Mouse (Mus musculus): ENCODE data around the gene Kif2c. TPM values are rescaled to one million over a fixed set of nuclear protein-coding genes. Genes with fewer than 3 reads are reported as not detected.
A peak's percentile ranks its signal among the peaks of the same experiment; 100 is the strongest.

Kif2c gene
- total and polyA plus RNA-seq, 2 experiments = 0.05 to 0.18 TPM

- no peak for DNase-seq (ENCODE audit: extremely low read depth, low read depth, low spot score)
- WGBS = 76% methylated on average over 5 of the region's 5 CpGs
- Histone ChIP-seq H3K79me2 (ENCODE audit: control insufficient read depth, insufficient read depth, low read length) (no peaks in the 10 kb centered on the region), H3K27ac (replicated peaks; ENCODE audit: insufficient read depth, low read depth, low read length) (no peak overlapping the region), H3K36me3 (ENCODE audit: control insufficient read depth, insufficient read depth, low read length) (no peaks in the 10 kb centered on the region), H3K4me1 (ENCODE audit: control insufficient read depth, insufficient read depth, low read length) (no peaks in the 10 kb centered on the region), H3K4me3 (ENCODE audit: insufficient read depth, low read depth, low read length) (no peak overlapping the region), H3K9ac (ENCODE audit: low read depth, low read length) (no peak overlapping the region), H3K27me3 (ENCODE audit: control insufficient read depth, insufficient read depth, low read length) (no peaks in the 10 kb centered on the region)
- TF ChIP-seq POLR2A (IDR thresholded peaks at IDR 0.05; ENCODE audit: extremely low read depth, insufficient read depth, low read length) (no peak), CTCF (IDR thresholded peaks at IDR 0.05; ENCODE audit: low read depth, low read length) (no peak)
Observed at GRCm38 (mm10) chr4:117223001-117223400, 40.6 kb upstream of the Kif2c start.

- no peak overlapping the region for H3K9ac ChIP-seq (ENCODE audit: low read depth, low read length)
- H3K4me3 ChIP-seq (ENCODE audit: insufficient read depth, low read depth, low read length) = no peak overlapping the region
- TF ChIP-seq CTCF (IDR thresholded peaks at IDR 0.05; ENCODE audit: low read depth, low read length) = no peak
- TF ChIP-seq POLR2A (IDR thresholded peaks at IDR 0.05; ENCODE audit: extremely low read depth, insufficient read depth, low read length) = no peak
- WGBS = 62% methylated on average over 9 of the region's 9 CpGs
- H3K79me2 ChIP-seq (ENCODE audit: control insufficient read depth, insufficient read depth, low read length) = no peaks in the 10 kb centered on the region
- no peaks in the 10 kb centered on the region for H3K27me3 ChIP-seq (ENCODE audit: control insufficient read depth, insufficient read depth, low read length)
- H3K36me3 ChIP-seq (ENCODE audit: control insufficient read depth, insufficient read depth, low read length) = no peaks in the 10 kb centered on the region
- no peaks in the 10 kb centered on the region for H3K4me1 ChIP-seq (ENCODE audit: control insufficient read depth, insufficient read depth, low read length)
- no peak overlapping the region for H3K27ac ChIP-seq (replicated peaks; ENCODE audit: insufficient read depth, low read depth, low read length)
- DNase-seq (ENCODE audit: extremely low read depth, low read depth, low spot score) = peak; percentile 79
Observed at GRCm38 (mm10) chr4:117221836-117222235, 39.4 kb upstream of the Kif2c start.

- 90% methylated on average over 9 of the region's 9 CpGs for WGBS
- Histone ChIP-seq H3K27ac (replicated peaks; ENCODE audit: insufficient read depth, low read depth, low read length) (no peak overlapping the region), H3K36me3 (ENCODE audit: control insufficient read depth, insufficient read depth, low read length) (no peaks in the 10 kb centered on the region), H3K9ac (ENCODE audit: low read depth, low read length) (no peak overlapping the region), H3K4me3 (ENCODE audit: insufficient read depth, low read depth, low read length) (no peak overlapping the region), H3K27me3 (ENCODE audit: control insufficient read depth, insufficient read depth, low read length) (no peaks in the 10 kb centered on the region), H3K4me1 (ENCODE audit: control insufficient read depth, insufficient read depth, low read length) (no peaks in the 10 kb centered on the region), H3K79me2 (ENCODE audit: control insufficient read depth, insufficient read depth, low read length) (no peaks in the 10 kb centered on the region)
- no peak for DNase-seq (ENCODE audit: extremely low read depth, low read depth, low spot score)
- TF ChIP-seq CTCF (IDR thresholded peaks at IDR 0.05; ENCODE audit: low read depth, low read length) = no peak
- no peak for TF ChIP-seq POLR2A (IDR thresholded peaks at IDR 0.05; ENCODE audit: extremely low read depth, insufficient read depth, low read length)
Observed at GRCm38 (mm10) chr4:117220741-117221515, 38.5 kb upstream of the Kif2c start.

- no peaks in the 10 kb centered on the region for H3K79me2 ChIP-seq (ENCODE audit: control insufficient read depth, insufficient read depth, low read length)
- TF ChIP-seq CTCF (IDR thresholded peaks at IDR 0.05; ENCODE audit: low read depth, low read length) (peak; percentile 93), POLR2A (IDR thresholded peaks at IDR 0.05; ENCODE audit: extremely low read depth, insufficient read depth, low read length) (no peak)
- H3K27me3 ChIP-seq (ENCODE audit: control insufficient read depth, insufficient read depth, low read length) = no peaks in the 10 kb centered on the region
- H3K4me1 ChIP-seq (ENCODE audit: control insufficient read depth, insufficient read depth, low read length) = no peaks in the 10 kb centered on the region
- no peak overlapping the region for H3K27ac ChIP-seq (replicated peaks; ENCODE audit: insufficient read depth, low read depth, low read length)
- H3K36me3 ChIP-seq (ENCODE audit: control insufficient read depth, insufficient read depth, low read length) = no peaks in the 10 kb centered on the region
- no peak overlapping the region for H3K9ac ChIP-seq (ENCODE audit: low read depth, low read length)
- no peak overlapping the region for H3K4me3 ChIP-seq (ENCODE audit: insufficient read depth, low read depth, low read length)
- WGBS = 28% methylated on average over 10 of the region's 10 CpGs
- DNase-seq (ENCODE audit: extremely low read depth, low read depth, low spot score) = peak; percentile 57
Observed at GRCm38 (mm10) chr4:117218517-117219219, 36.2 kb upstream of the Kif2c start.

- Histone ChIP-seq H3K27me3 (ENCODE audit: control insufficient read depth, insufficient read depth, low read length) (no peaks in the 10 kb centered on the region), H3K4me1 (ENCODE audit: control insufficient read depth, insufficient read depth, low read length) (no peaks in the 10 kb centered on the region), H3K79me2 (ENCODE audit: control insufficient read depth, insufficient read depth, low read length) (no peaks in the 10 kb centered on the region), H3K4me3 (ENCODE audit: insufficient read depth, low read depth, low read length) (no peak overlapping the region), H3K36me3 (ENCODE audit: control insufficient read depth, insufficient read depth, low read length) (no peaks in the 10 kb centered on the region), H3K27ac (replicated peaks; ENCODE audit: insufficient read depth, low read depth, low read length) (no peak overlapping the region), H3K9ac (ENCODE audit: low read depth, low read length) (no peak overlapping the region)
- TF ChIP-seq CTCF (IDR thresholded peaks at IDR 0.05; ENCODE audit: low read depth, low read length) = no peak
- no peak for TF ChIP-seq POLR2A (IDR thresholded peaks at IDR 0.05; ENCODE audit: extremely low read depth, insufficient read depth, low read length)
- DNase-seq (ENCODE audit: extremely low read depth, low read depth, low spot score) = no peak
- WGBS = 66% methylated on average over 5 of the region's 5 CpGs
Observed at GRCm38 (mm10) chr4:117217029-117217428, 34.6 kb upstream of the Kif2c start.

- Histone ChIP-seq H3K79me2 (ENCODE audit: control insufficient read depth, insufficient read depth, low read length) (no peaks in the 10 kb centered on the region), H3K4me3 (ENCODE audit: insufficient read depth, low read depth, low read length) (no peak overlapping the region), H3K27ac (replicated peaks; ENCODE audit: insufficient read depth, low read depth, low read length) (no peak overlapping the region), H3K36me3 (ENCODE audit: control insufficient read depth, insufficient read depth, low read length) (no peaks in the 10 kb centered on the region), H3K27me3 (ENCODE audit: control insufficient read depth, insufficient read depth, low read length) (no peaks in the 10 kb centered on the region), H3K4me1 (ENCODE audit: control insufficient read depth, insufficient read depth, low read length) (no peaks in the 10 kb centered on the region), H3K9ac (ENCODE audit: low read depth, low read length) (no peak overlapping the region)
- 93% methylated on average over 6 of the region's 6 CpGs for WGBS
- TF ChIP-seq CTCF (IDR thresholded peaks at IDR 0.05; ENCODE audit: low read depth, low read length) (no peak), POLR2A (IDR thresholded peaks at IDR 0.05; ENCODE audit: extremely low read depth, insufficient read depth, low read length) (no peak)
- no peak for DNase-seq (ENCODE audit: extremely low read depth, low read depth, low spot score)
Observed at GRCm38 (mm10) chr4:117214250-117214649, 31.8 kb upstream of the Kif2c start.
